Mouse (Mus musculus) frontal cortex, postnatal 10 days (tissue): ENCODE measurements at regions not wholly inside any gene's neighbourhood (a gene's known extent, or its start where the extent isn't known, plus 50 kb on each side); places are given as distances from the start of the nearest gene placed in this dataset.

ENCODE experiments used
- DNase-seq, 2 experiments: peaks; one replicate each; pipeline ENCODE4 v3.0.0; 2022; ENCODE audit warnings: low spot score in 2 of 2, mixed read lengths in 1 of 2

DNA sequence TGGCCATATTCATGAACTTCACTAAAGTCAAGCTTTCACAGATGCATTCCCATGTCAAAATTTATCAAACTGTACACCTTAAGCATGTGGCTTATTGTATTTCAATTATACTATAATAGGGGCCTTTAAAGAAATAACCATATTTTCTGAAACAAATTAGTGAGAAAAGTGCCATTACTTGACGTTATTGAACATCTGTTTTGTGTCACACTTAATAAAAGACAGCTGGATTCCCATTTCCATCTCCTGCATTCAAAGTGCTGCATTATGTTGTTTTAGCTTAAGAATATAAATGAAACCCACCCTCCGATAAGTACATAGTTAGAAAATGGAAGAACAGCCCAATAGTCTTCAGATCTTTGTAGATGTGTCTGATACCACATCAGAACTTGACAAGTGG is 150.2 kb downstream of the Usp46 start:
- no peak for DNase-seq

DNA sequence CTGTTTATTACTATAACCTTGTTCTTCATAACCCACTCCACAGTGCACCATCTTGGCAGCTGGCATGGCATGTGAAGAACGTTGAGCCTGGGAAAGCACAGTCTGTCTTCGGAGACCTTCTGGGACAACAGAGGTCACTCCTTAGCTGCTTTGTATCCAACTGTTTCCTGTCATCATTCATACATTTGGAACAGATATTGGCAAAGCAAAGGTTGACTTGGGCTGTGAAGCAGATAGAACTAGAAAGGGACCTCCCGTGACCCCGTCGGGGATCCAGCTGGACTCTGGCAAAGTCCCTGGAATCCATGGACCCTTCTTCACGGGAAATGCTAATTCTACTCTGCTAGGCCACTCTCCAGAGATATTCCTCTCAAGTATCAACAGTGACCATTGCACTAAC is 148.3 kb downstream of the Usp46 start:
- no peak for DNase-seq

DNA sequence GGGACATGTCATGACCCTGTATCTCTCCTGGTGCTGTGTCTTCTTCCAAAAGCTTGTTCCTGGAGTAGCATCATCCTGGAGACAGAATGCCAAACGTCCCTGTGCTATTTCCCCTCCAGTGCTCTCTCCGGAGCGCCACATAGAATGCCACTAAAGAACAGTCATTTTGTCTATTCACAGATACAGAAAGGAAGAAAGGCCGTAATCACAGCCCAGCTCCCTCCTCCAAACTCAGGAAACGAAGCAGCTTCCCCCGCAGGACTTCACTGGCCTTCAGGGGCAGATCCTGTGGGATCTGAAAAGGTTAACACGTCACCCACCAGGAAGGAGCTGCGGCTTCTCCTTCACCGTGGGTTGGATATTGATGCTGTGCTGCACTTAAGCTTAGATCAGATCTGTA is 140.7 kb downstream of the Usp46 start:
- no peak for DNase-seq

DNA sequence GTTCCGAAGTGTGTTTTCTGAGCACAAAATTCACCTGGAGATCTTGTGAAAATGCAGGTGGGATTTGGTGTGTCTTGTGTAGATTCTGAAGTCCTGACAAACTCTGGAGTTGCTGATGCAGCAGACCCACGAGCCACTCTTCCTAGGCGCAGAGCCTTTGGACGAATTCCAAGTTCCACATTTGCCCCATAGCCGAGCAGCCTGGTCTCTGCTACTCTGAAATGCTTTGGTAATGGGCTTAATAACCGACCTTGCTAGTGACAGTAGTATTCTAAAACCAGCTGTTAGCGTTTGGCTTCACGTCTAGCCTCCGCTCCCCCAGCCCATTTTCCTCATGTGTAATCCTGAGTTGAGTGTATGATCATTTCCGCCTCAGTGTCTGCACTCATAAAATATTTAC is 139.5 kb downstream of the Usp46 start:
- no peak for DNase-seq

DNA sequence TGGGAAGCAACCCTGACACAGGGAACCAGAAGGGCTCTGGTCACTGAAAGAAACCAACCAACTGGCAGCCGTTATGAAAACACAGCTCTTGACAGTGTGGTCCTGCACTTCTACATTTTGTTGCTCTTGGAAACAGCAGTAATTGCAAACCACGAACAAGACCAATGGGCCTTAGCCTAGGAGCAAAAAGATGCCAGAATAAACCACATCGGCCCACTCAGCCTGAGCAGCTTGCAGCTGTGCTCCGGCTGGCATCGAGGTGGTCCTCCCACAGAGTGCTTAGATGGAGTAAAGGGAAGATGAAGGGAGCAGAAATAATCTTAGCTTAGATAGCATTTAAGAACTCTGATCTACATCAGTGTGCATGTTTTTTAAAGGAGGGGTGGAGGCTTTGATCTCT is 138.0 kb downstream of the Usp46 start:
- DNase-seq = no peak

DNA sequence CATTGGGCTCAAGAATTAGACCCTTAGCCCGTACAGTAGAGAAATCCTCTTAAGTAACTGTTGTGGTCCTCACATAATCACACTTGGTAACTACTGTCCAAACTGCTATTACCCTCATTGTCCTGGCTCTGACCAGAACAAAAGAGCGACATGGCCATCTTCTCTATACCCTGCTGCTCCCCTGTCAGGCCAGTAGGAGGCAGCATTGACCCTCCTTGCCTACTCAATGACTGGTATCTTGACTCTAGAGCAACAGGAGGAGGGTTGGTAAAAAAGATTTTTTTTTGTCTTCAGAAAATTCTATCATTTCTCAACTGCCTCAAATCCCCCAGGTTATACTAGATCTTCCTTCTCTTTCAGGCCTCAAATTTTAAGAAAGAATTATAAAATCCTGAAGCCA is 130.4 kb downstream of the Usp46 start:
- no peak for DNase-seq

DNA sequence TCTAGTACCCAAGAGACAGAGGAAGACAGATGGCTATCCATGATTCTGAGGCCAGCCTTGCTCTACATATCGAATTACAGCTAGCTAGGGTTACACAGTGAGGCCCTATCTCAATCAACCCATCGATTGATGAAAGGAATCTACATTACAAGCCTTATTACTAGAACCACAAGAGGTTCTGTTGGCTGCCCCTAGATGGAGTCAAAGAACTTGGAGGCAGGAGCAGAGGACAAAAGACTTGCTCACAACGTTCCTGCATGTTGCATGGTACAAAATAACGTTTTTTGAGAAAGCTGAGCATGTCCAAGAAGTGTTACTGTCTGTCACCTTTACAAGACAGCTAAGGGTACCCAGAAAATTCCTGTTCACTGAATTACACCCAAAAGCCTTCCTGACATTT is 129.8 kb downstream of the Usp46 start:
- no peak for DNase-seq

DNA sequence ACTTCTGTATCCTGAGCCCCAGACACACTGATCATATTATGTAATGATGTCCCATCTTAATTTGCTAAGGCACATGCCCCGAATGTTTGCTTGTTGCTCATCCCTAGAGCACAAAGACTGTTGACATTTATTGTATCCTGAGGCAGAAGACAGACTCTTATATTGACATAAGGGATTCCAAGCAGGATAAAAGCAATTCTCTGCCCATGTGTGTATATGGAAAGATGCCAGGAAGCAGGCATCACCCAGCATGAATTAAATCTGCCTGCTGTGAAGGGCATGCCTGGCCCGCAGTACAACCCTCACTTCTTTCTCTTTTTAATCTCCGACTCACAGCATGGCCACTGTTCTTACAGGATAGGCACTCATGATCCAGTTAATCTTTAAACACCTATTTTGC is 125.3 kb downstream of the Usp46 start:
- no peak for DNase-seq

DNA sequence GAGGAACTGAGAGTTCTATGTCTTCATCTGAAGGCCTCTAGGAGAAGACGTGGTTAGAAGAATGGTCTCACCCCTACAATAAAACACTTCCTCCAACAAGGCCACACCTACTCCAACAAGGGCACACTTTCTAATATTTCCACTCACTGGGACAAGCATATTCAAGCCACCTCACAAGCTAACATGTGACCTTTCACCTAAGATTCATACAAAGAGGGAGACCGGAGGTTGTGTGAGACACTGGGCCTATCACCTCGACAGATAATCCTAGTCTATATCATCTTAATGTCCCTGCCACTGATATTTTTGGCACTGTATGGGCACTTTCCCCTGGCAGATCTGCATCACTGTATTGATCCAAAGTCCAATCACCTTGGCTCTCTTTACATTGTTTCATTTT is 122.6 kb downstream of the Usp46 start:
- no peak for DNase-seq

DNA sequence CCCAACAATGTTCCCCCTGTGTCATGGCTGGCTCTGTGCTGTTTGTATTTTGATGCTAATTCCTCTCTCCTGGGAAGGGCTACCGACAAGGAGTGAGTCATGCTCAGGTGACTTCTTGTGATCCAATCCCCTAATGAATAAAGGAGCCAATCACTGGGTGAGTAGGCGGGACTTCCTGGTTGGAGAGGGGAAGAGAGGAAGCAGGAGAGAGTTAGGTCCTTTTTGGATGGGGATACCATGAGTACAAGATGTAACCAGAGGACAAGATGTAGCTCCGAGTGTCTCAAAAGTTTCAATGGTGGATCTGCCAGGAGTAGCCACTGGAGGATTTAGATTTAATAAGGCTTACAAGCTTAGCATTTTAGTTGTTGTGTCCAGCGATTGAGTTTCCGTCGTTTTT is 122.1 kb downstream of the Usp46 start:
- DNase-seq = no peak

DNA sequence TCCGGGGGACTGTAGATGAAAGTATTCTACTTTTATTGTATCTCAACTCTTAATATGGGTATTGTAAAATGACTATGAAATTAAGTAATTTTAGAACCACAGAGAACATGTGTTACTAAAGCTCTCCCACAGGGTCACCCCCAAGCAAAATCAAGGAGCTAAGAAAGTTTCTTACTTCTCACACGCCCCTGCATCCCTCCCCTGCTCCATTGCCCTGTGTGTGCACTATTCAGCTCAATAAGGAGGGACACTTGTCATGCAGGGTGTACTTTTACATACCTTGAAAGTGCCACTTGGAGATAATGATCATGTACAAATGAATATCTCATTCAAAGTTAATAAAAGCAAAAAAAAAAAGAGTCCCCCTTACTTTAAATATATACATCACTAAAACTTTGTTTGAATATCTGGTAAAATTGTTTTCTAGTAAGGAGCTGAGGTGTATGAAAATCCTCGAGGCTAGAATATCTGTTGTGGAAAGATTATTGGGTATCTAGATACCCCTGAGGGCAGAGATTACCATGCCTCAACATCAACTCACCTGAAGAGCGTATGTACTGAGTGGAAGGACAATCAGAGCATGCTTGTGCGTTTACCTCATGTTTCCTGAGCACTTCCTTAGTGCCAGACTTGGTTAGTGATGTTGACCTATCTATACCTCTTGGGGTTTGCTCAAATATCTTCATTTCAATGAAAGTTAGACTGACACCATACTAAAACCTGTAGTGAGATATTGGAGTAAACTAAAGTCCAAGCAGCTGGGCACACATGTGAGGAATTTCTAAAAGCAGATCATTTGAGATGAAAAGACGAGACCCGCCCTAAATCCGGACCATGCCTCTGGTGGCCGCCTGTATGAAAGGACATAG is 120.0 kb downstream of the Usp46 start:
- no peak for DNase-seq
